Mouse (Mus musculus) ES-E14 (cell line): Measurements from ENCODE around the gene Tfap2b. TPM values are rescaled to one million over a fixed set of nuclear protein-coding genes. Genes with fewer than 3 reads are reported as not detected.

ENCODE experiments used
- DNase-seq: peaks from one replicate; pipeline ENCODE4 v3.0.0-alpha.2; 2013; ENCODE audit warnings: low read depth, low spot score
- H3K27ac ChIP-seq: 2 replicates; pipeline ENCODE4 v1.5.1; 2012; ENCODE audit warnings: low read depth, mild to moderate bottlenecking, low read length, moderate library complexity, mixed read lengths; ENCODE audit not compliant: poor library complexity, insufficient read depth, severe bottlenecking
- H3K36me3 ChIP-seq: 2 replicates; pipeline ENCODE4 v1.6.1; 2012; ENCODE audit warnings: mild to moderate bottlenecking, low read length, moderate library complexity, mixed read lengths; ENCODE audit not compliant: control insufficient read depth, poor library complexity, insufficient read depth, severe bottlenecking
- H3K4me1 ChIP-seq, 2 experiments: fragments of 150-350 bp in 1 of 2; sonication (generic) in 1 of 2; 2 replicates each; pipeline ENCODE4 v1.6.1; 2012; ENCODE audit warnings: low read length in 2 of 2, mild to moderate bottlenecking in 1 of 2, mixed read lengths in 1 of 2; ENCODE audit not compliant: control insufficient read depth in 2 of 2, insufficient read depth in 2 of 2, poor library complexity in 1 of 2
- H3K4me3 ChIP-seq, 2 experiments: fragments of 150-350 bp in 1 of 2; sonication (generic) in 1 of 2; 2 replicates each; pipeline ENCODE4 v1.5.1; 2012; ENCODE audit warnings: low read length in 2 of 2, low read depth in 1 of 2, mild to moderate bottlenecking in 1 of 2, mixed read lengths in 1 of 2; ENCODE audit not compliant: insufficient read depth in 1 of 2, poor library complexity in 1 of 2, severe bottlenecking in 1 of 2
- H3K9ac ChIP-seq: 2 replicates; pipeline ENCODE4 v1.6.1; 2012; ENCODE audit warnings: low read depth, mild to moderate bottlenecking, low read length, mixed read lengths; ENCODE audit not compliant: poor library complexity, insufficient read depth, severe bottlenecking
- H3K9me3 ChIP-seq: fragments of 150-350 bp; sonication (generic); 2 replicates; pipeline ENCODE4 v1.6.1; 2012; ENCODE audit warnings: low read depth, mild to moderate bottlenecking, low read length; ENCODE audit not compliant: control insufficient read depth, insufficient read depth
- CHD2 ChIP-seq: IDR thresholded peaks from 2 replicates; pipeline ENCODE4 v1.6.1; 2014; ENCODE audit warnings: mild to moderate bottlenecking, low read depth, low read length, inconsistent platforms
- HCFC1 ChIP-seq: IDR thresholded peaks from 2 replicates; pipeline ENCODE4 v1.6.1; 2012; ENCODE audit warnings: low read length, inconsistent platforms, borderline replicate concordance; ENCODE audit not compliant: insufficient read depth
- MAFK ChIP-seq: IDR thresholded peaks from 2 replicates; pipeline ENCODE4 v1.6.1; 2014; ENCODE audit warnings: mild to moderate bottlenecking, low read depth, low read length, inconsistent platforms; ENCODE audit not compliant: insufficient read depth
- ZC3H11A ChIP-seq: IDR thresholded peaks from 2 replicates; pipeline ENCODE4 v1.6.1; 2012; ENCODE audit warnings: low read depth, mild to moderate bottlenecking, inconsistent platforms, low read length, borderline replicate concordance
- ZNF384 ChIP-seq: IDR thresholded peaks from 2 replicates; pipeline ENCODE4 v1.6.1; 2012; ENCODE audit warnings: low read depth, low read length, inconsistent platforms
- in situ Hi-C, 2 experiments: fragments of 600-800 bp; cut with MboI; formaldehyde crosslinking; loops; one replicate each; pipeline ENCODE4 v1.15.1; 2025; ENCODE audit warnings: low sequenced_read_pairs in 2 of 2, inconsistent platforms in 1 of 2; ENCODE audit not compliant: unreplicated experiment in 2 of 2
- total RNA-seq: library from RNA; depleted of rRNA; stranded (reverse); fragments of 300-350 nt; gene quantifications from 2 replicates; pipeline ENCODE4 v1.2.3, GENCODE M21; 2012

Gene Tfap2b
- total RNA-seq, 1 experiment = not detected

DNA sequence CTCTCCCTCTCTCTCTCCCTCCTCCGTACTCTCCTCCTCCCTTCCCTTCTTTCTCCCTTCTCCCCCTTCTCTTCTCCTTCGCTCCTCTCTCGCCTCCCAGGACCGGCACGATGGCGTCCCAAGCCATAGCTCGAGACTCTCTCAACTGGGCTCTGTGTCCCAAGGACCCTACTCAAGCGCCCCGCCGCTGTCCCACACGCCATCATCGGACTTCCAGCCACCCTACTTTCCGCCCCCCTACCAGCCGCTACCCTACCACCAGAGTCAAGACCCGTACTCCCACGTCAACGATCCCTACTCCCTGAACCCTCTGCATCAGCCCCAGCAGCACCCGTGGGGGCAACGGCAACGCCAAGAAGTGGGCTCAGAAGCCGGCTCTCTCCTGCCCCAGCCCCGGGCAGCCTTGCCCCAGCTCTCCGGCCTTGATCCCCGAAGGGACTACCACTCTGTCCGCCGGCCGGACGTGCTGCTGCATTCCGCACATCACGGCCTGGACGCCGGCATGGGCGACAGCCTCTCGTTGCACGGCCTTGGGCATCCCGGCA is 5.2 kb downstream of the Tfap2b start:
- no peak overlapping the region for H3K27ac ChIP-seq
- no peak overlapping the region for H3K9ac ChIP-seq
- H3K4me3 ChIP-seq = peak overlapping the region in 1 of 2 experiments; percentile 2; a peak in 1 of 4 replicates
- H3K36me3 ChIP-seq = no peaks in the 10 kb centered on the region
- no peak for DNase-seq
- TF ChIP-seq CHD2 = no peak
- TF ChIP-seq ZC3H11A = no peak
- no peak for TF ChIP-seq ZNF384
- peaks cover 0 to 2% of the 10 kb centered on the region in 2 experiments; a peak in 1 of 4 replicates for H3K4me1 ChIP-seq
- no peaks in the 10 kb centered on the region for H3K9me3 ChIP-seq
- in situ Hi-C loops = loop anchor here in 1 of 2 experiments (10.0 kb wide), 1 partner anchor 109 kb away; the partner anchor contains the start of gene Tfap2d

DNA sequence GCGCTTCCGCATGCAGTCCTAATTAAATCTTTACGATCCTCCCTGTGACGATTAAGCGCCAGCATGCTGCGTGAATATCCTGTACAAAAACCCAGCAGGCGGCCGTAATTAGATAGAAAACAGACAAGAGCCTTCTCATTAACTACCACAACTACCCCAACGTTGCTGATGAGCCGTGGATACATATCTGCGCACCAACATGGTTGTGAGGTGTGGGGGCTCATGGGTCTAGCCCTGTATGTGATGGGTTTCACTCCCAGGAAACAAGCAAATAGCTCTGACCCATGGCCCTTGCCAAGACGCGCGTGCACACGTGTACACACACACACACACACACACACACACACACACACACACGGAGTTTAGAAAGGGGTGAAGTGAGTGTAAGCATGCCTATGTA is 8.7 kb downstream of the Tfap2b start:
- Histone ChIP-seq H3K27ac (no peak overlapping the region), H3K9me3 (no peaks in the 10 kb centered on the region), H3K36me3 (no peaks in the 10 kb centered on the region), H3K9ac (no peak overlapping the region), H3K4me1 (no peaks in the 10 kb centered on the region; a peak in 1 of 4 replicates), H3K4me3 (no peak overlapping the region)
- DNase-seq = no peak
- in situ Hi-C loops = loop anchor here in 1 of 2 experiments (10.0 kb wide), 1 partner anchor 113 kb away; the partner anchor contains the start of gene Tfap2d
- TF ChIP-seq CHD2 (no peak), ZNF384 (no peak), MAFK (no peak), HCFC1 (no peak), ZC3H11A (no peak)

DNA sequence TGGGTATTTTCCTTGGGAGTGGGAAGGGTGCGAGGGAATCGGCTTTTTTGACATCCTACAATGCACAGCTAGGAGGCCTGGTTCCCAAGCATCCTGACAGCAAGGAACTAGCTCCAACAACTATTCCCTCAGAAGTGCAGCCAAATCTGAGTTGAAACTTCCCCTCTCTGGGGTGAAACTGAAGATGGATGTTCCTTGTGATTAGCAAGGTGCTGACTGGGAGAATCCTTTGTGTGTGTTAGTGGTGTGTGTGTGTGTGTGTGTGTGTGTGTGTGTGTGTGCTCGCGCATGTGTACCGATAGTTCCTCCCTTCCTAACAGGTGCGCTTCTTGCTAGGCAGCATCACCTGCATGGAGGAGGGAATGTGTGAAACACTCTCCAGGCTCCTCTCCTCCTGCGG is 9.5 kb downstream of the Tfap2b start:
- in situ Hi-C loops = loop anchor here in 1 of 2 experiments (10.0 kb wide), 1 partner anchor 113 kb away; the partner anchor contains the start of gene Tfap2d
- Histone ChIP-seq H3K9ac (no peak overlapping the region), H3K9me3 (no peaks in the 10 kb centered on the region), H3K4me3 (no peak overlapping the region), H3K27ac (no peak overlapping the region), H3K36me3 (no peaks in the 10 kb centered on the region), H3K4me1 (no peaks in the 10 kb centered on the region; a peak in 1 of 4 replicates)
- no peak for DNase-seq
- TF ChIP-seq CHD2 (no peak), ZNF384 (no peak)

DNA sequence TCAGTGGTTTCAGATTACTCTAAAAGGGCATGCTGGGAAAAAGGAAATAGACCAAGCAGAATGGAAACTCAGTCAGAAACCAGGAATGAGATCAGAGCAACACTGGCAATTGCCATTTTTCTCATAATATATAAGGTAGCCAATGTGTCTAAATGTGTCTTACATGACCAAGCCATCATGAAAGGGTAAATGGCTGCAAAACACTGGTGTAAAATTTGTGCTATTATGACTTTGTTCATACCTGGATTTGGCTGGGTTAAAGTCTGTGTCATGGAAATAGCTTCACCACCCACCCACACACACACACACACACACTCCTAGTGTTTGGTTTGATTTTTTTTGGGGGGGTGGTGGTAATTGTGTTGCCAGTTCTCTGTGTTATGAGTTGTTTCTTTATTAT is 10.7 kb downstream of the Tfap2b start:
- no peak for DNase-seq
- Histone ChIP-seq H3K4me1 (no peaks in the 10 kb centered on the region; a peak in 1 of 4 replicates), H3K9me3 (no peaks in the 10 kb centered on the region), H3K4me3 (no peak overlapping the region), H3K27ac (no peak overlapping the region), H3K36me3 (no peaks in the 10 kb centered on the region), H3K9ac (no peak overlapping the region)
- TF ChIP-seq ZC3H11A = no peak
- no peak for TF ChIP-seq MAFK
- TF ChIP-seq HCFC1 = no peak
- TF ChIP-seq ZNF384 = no peak
- no peak for TF ChIP-seq CHD2
- in situ Hi-C loops = loop anchor here in 1 of 2 experiments (10.0 kb wide), 1 partner anchor 115 kb away; the partner anchor contains the start of gene Tfap2d

DNA sequence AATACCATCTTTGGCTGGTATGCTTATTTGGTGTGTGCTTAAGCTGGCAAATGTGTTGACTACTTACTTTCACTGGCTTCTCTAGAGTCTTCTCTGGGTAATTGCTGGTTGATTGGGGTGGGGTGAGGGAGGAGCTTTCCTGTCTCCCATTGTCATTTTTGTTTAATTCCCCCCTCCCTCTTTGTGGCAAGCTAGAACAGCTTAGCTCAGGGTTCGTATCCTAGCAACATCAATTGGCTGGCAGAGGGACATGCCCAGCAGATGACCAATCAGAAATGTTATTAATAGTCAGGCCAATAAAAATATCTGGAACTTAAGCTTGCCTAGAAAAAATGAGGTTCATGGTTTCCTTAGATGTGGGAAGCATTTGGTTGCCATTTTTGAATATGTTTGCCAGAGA is 11.8 kb downstream of the Tfap2b start:
- no peak overlapping the region for H3K27ac ChIP-seq
- H3K9ac ChIP-seq = no peak overlapping the region
- TF ChIP-seq MAFK (no peak), ZNF384 (no peak), CHD2 (no peak), HCFC1 (no peak), ZC3H11A (no peak)
- in situ Hi-C loops = loop anchor here in 1 of 2 experiments (10.0 kb wide), 1 partner anchor 116 kb away; the partner anchor contains the start of gene Tfap2d
- no peaks in the 10 kb centered on the region for H3K36me3 ChIP-seq
- H3K4me1 ChIP-seq = no peaks in the 10 kb centered on the region; a peak in 1 of 4 replicates
- H3K4me3 ChIP-seq = no peak overlapping the region
- H3K9me3 ChIP-seq = no peaks in the 10 kb centered on the region
- no peak for DNase-seq
